Mouse (Mus musculus) midbrain, embryonic 13.5 days (tissue): ENCODE data around the gene Phgr1. TPM values are rescaled to one million over a fixed set of nuclear protein-coding genes. Genes with fewer than 3 reads are reported as not detected.

Experiments
- ATAC-seq: fragments of 200-750 bp; cut with Nextera tagmentation; 2 replicates; pipeline ENCODE4 v1.8.0; 2017; ENCODE audit warnings: mild to moderate bottlenecking, moderate TSS enrichment, moderate library complexity
- H3K27ac ChIP-seq: fragments of 300-500 bp; sonication (generic); 2 replicates; pipeline ENCODE4 v1.5.1; 2015; ENCODE audit warnings: inconsistent platforms, mild to moderate bottlenecking, moderate library complexity
- H3K27me3 ChIP-seq: fragments of 300-500 bp; sonication (generic); 2 replicates; pipeline ENCODE4 v1.6.1; 2015; ENCODE audit warnings: mild to moderate bottlenecking, inconsistent platforms
- H3K36me3 ChIP-seq: fragments of 300-500 bp; sonication (generic); 2 replicates; pipeline ENCODE4 v1.6.1; 2015; ENCODE audit warnings: mild to moderate bottlenecking, inconsistent platforms
- H3K4me1 ChIP-seq: fragments of 300-500 bp; sonication (generic); replicated peaks from 2 replicates; pipeline ENCODE4 v1.6.1; 2015; ENCODE audit warnings: inconsistent platforms
- H3K4me2 ChIP-seq: fragments of 300-500 bp; sonication (generic); replicated peaks from 2 replicates; pipeline ENCODE4 v1.6.1; 2015; ENCODE audit warnings: moderate library complexity, mild to moderate bottlenecking, inconsistent platforms
- H3K4me3 ChIP-seq: fragments of 300-500 bp; sonication (generic); replicated peaks from 2 replicates; pipeline ENCODE4 v1.5.1; 2015; ENCODE audit warnings: mild to moderate bottlenecking, inconsistent platforms
- H3K9ac ChIP-seq: fragments of 300-500 bp; sonication (generic); replicated peaks from 2 replicates; pipeline ENCODE4 v1.6.1; 2015; ENCODE audit warnings: mild to moderate bottlenecking, inconsistent platforms
- H3K9me3 ChIP-seq: fragments of 300-500 bp; sonication (generic); 2 replicates; pipeline ENCODE4 v1.6.1; 2016; ENCODE audit warnings: mild to moderate bottlenecking, inconsistent platforms
- WGBS: fragments of 180-500 bp; shearing (Covaris S2); methylation state at CpG from one replicate; pipeline ENCODE4 v1.1.7; 2015; 5-methylcytosine and 5-hydroxymethylcytosine counted together
- polyA plus RNA-seq: library from polyadenylated mRNA; unstranded; fragments of >200 nt; fragmentation: Nextera tagmentation; extraction: Ambion mirVana; gene quantifications from 2 replicates; pipeline ENCODE4 v1.2.1, GENCODE M21; 2015

The Phgr1 gene
- polyA plus RNA-seq, 1 experiment from 2014 or later: not detected

DNA sequence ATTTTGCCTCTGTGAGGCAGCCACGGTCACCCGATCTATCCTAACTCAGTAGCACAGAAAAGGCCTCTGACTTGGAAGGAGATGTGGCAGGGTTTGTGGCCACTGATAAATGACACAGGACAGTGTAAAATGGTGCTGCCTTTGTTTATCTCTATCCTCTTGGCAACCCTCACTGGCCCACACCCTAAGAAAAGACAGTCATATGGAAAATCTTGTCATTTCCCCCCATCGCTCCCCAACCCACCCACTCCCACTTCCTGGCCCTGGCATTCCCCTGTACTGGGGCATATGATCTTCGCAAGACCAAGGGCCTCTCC is 19.8 kb upstream of the Phgr1 start:
- 90% methylated on average over 4 of the region's 4 CpGs for WGBS
- H3K9me3 ChIP-seq: no peaks in the 10 kb centered on the region
- no peaks in the 10 kb centered on the region for H3K36me3 ChIP-seq
- H3K4me3 ChIP-seq: no peak overlapping the region
- no peak overlapping the region for H3K27ac ChIP-seq
- ATAC-seq: no peak
- H3K4me1 ChIP-seq: peaks cover 38% of the 10 kb centered on the region
- no peaks in the 10 kb centered on the region for H3K27me3 ChIP-seq
- H3K4me2 ChIP-seq: no peak overlapping the region
- H3K9ac ChIP-seq: peak overlapping the region; percentile 32; the same call in 1 of the 2 replicates

DNA sequence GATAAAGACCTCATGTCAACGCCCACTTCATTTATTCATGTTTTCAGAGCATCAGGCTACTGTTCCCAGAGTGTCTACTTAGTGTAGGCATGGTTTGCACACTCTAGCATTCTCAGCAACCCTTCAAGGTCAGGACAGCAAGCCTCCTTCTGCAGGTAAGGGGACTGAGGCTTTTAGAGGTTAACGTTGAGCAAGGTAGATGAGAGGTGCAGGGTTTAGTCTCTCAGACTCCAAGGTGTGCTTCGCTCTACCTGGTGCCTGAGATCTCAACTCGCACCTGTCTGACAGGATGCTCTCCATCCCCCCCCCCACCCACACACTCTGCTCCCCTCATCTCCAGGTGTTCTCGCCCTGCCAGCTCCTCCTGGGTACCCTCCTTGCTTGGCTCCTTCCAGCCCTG is 18.4 kb upstream of the Phgr1 start:
- ATAC-seq: no peak
- no peaks in the 10 kb centered on the region for H3K9me3 ChIP-seq
- H3K4me2 ChIP-seq: no peak overlapping the region
- peaks cover 24% of the 10 kb centered on the region for H3K4me1 ChIP-seq
- peaks cover 6% of the 10 kb centered on the region; the same call in 1 of the 2 replicates for H3K27me3 ChIP-seq
- no peak overlapping the region for H3K9ac ChIP-seq
- H3K36me3 ChIP-seq: no peaks in the 10 kb centered on the region
- no peak overlapping the region for H3K4me3 ChIP-seq
- no peak overlapping the region for H3K27ac ChIP-seq
- WGBS: 90% methylated on average over 5 of the region's 5 CpGs

GRCm38 (mm10) chr2:118755407-118755806 is 17.2 kb upstream of the Phgr1 start:
- no peak overlapping the region for H3K4me3 ChIP-seq
- H3K9me3 ChIP-seq: no peaks in the 10 kb centered on the region
- H3K4me1 ChIP-seq: peaks cover 21% of the 10 kb centered on the region
- H3K9ac ChIP-seq: no peak overlapping the region
- no peaks in the 10 kb centered on the region for H3K36me3 ChIP-seq
- no peak overlapping the region for H3K27ac ChIP-seq
- ATAC-seq: no peak
- WGBS: 82% methylated on average over 6 of the region's 6 CpGs
- H3K27me3 ChIP-seq: peaks cover 11% of the 10 kb centered on the region; the same call in 1 of the 2 replicates
- no peak overlapping the region for H3K4me2 ChIP-seq

GRCm38 (mm10) chr2:118756103-118756502 is 16.5 kb upstream of the Phgr1 start:
- 82% methylated on average over 4 of the region's 4 CpGs for WGBS
- no peak for ATAC-seq
- no peak overlapping the region for H3K4me2 ChIP-seq

DNA sequence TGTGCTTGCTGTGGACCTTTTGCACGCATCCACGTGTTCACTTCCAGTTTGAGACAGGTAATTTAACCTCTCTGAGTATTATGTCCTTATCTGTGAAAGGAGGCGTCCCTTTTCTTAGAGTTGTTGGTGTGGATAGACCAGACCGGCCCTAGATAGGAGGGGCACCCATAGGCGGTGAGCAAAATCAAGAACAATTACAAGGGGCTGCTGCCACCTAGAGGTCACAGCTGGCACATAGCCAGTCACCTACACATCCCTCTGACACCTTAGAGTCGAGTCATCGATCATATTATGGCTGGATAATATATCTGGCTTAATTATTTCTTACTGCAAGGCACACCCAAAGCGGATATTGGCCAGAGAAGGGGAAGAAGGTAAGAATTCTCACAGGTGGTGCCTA is 12.7 kb upstream of the Phgr1 start:
- Histone ChIP-seq H3K4me2 (no peak overlapping the region), H3K27me3 (peaks cover 14% of the 10 kb centered on the region; the same call in 1 of the 2 replicates), H3K36me3 (no peaks in the 10 kb centered on the region), H3K9me3 (no peaks in the 10 kb centered on the region), H3K9ac (no peak overlapping the region), H3K27ac (no peak overlapping the region), H3K4me1 (peaks cover 49% of the 10 kb centered on the region), H3K4me3 (no peak overlapping the region)
- 10% methylated on average over 8 of the region's 8 CpGs for WGBS
- ATAC-seq: peak; percentile 46; the same call in 1 of the 2 replicates

More at GRCm38 (mm10) chr2:118756103-118756502, 16.5 kb upstream of the Phgr1 start:
- Histone ChIP-seq H3K9me3 (no peaks in the 10 kb centered on the region), H3K4me1 (peaks cover 26% of the 10 kb centered on the region), H3K27ac (no peak overlapping the region), H3K4me3 (no peak overlapping the region), H3K27me3 (peaks cover 14% of the 10 kb centered on the region; the same call in 1 of the 2 replicates), H3K36me3 (no peaks in the 10 kb centered on the region), H3K9ac (no peak overlapping the region)

GRCm38 (mm10) chr2:118760311-118761025 is 12.1 kb upstream of the Phgr1 start:
- peaks cover 49% of the 10 kb centered on the region for H3K4me1 ChIP-seq
- WGBS: 85% methylated on average over 11 of the region's 11 CpGs

DNA sequence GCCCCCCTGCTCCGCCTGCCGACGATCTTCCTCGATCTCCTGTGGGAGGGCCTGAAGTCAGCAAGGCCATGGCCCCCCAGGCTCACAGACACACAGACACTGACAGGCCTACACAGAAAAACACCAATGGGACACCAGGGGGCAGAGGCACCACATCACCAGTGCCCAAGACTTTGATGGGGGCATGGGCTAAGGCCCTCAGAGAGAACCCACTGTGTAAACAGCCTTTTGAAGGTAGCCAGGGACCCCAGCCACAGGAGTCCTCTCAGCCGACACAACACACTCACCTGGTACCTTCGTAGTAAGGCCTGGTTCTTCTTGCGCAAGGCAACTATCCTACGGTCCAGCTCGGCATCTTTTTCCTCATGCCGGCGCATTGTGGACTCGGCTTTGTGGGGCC is 11.2 kb upstream of the Phgr1 start:
- no peaks in the 10 kb centered on the region for H3K9me3 ChIP-seq
- H3K27me3 ChIP-seq: peaks cover 14% of the 10 kb centered on the region; the same call in 1 of the 2 replicates
- ATAC-seq: no peak
- H3K4me3 ChIP-seq: peak overlapping the region; percentile 17; the same call in 1 of the 2 replicates
- WGBS: 83% methylated on average over 12 of the region's 12 CpGs
- no peaks in the 10 kb centered on the region for H3K36me3 ChIP-seq
- H3K4me2 ChIP-seq: peak overlapping the region; percentile 48
- peaks cover 49% of the 10 kb centered on the region for H3K4me1 ChIP-seq
- peak overlapping the region; percentile 65 for H3K9ac ChIP-seq
- peak overlapping the region; percentile 97 for H3K27ac ChIP-seq

More at GRCm38 (mm10) chr2:118760311-118761025, 12.1 kb upstream of the Phgr1 start:
- Histone ChIP-seq H3K36me3 (no peaks in the 10 kb centered on the region), H3K4me2 (no peak overlapping the region), H3K9me3 (no peaks in the 10 kb centered on the region), H3K9ac (peak overlapping the region; percentile 42; the same call in 1 of the 2 replicates), H3K4me3 (no peak overlapping the region), H3K27ac (0 out of 2 replicates have a peak overlapping the region, but pooled peaks have one; percentile 97), H3K27me3 (peaks cover 14% of the 10 kb centered on the region; the same call in 1 of the 2 replicates)
- ATAC-seq: no peak

DNA sequence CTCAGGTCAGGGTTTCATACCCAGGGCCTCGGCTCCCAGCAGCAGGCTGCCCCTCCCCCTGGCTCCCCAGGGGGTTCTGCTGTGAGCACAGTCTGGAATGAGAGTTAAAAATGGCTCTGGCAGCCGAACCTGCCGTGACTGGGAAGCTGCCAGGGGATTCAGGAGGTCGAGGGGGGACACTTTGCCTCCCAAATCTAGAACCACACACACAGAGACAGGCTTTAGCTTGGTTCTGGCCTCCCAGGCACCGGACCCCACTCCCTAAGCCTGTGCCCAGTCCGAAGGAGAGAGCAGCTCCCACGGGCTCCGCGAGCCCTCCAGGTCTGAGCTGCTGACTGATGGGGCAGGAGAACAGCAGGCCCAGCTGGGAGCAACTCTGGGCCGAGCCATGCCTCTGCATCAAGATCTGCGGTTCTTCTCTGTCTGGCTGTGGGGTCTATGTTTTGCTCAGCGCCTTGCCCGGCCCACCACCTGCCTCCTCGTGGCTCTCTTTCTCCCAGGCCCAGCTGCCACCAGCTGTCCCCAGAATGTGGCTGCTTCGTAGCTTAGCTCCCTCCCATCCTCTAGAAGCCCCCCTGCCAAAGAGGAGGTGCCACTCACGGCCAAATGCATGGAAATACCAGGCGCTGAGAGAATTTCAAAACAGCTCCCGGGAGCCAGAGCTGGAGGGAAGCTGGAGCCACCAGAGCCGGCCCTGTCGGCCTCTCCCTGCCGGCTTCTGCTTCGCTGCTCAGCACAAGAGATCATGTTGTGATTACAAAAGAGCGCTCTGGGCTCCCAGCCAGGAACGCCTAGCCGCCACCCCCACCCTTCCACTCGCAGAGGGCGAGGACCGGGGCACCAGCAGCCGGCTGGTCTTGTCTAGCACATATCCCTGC is 10.4 kb upstream of the Phgr1 start, which contains the start of gene Ccdc9b:
TSS of gene Ccdc9b (minus strand) at position 756 of the 878 bp plus-strand sequence.
- Histone ChIP-seq H3K9ac (peak within 1 kb of the TSS; percentile 65), H3K36me3 (no peaks in the 10 kb centered on the region), H3K27me3 (peaks cover 14% of the 10 kb centered on the region; the same call in 1 of the 2 replicates), H3K9me3 (no peaks in the 10 kb centered on the region), H3K4me2 (peak within 1 kb of the TSS; percentile 48), H3K4me3 (peak within 1 kb of the TSS; percentile 17), H3K27ac (peak within 1 kb of the TSS; percentile 97), H3K4me1 (peaks cover 49% of the 10 kb centered on the region)
- WGBS: 5% methylated on average over 29 of the region's 29 CpGs
- peak; percentile 83 for ATAC-seq

DNA sequence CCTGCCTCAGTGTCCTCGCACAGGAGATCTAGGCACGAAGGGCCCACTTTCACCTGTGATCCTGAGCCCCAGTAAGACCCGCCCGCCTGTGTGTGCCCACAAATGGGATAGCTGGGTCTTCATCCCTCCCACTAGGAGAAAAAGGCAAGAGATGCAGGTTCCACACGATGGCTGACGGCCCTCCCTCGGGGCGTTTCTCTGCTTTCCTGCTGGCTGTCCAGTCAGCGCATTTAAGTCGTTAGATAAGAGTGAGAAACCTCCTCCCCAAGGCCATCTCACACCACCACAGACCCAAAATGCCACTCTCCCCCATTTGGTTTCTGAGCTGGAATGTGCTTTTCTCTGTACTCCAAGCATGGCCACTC is 9.8 kb upstream of the Phgr1 start:
- Histone ChIP-seq H3K27ac (peak overlapping the region; percentile 97), H3K4me3 (peak overlapping the region; percentile 17), H3K27me3 (peaks cover 14% of the 10 kb centered on the region; the same call in 1 of the 2 replicates), H3K9ac (peak overlapping the region; percentile 65), H3K36me3 (no peaks in the 10 kb centered on the region), H3K4me2 (peak overlapping the region; percentile 48), H3K4me1 (peaks cover 49% of the 10 kb centered on the region), H3K9me3 (no peaks in the 10 kb centered on the region)
- 5% methylated on average over 10 of the region's 10 CpGs for WGBS
- no peak for ATAC-seq

DNA sequence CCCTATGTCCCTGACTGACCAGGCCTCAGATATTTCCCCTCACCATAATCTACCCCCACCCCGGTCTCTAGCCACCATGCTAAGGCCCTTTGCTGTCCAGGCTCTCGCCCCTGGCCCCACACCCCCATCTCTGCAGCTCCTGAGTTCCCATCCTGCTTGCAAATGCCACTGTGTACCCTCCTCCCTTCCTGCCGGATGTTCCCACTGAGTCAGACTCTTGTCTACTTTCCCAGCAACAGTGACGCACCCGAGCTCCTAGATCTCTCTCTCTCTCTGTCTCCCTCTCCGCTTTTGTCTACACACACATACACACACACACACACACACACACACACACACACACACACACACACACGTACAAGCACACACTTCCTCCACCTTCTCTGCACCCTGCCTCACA is 9.1 kb upstream of the Phgr1 start:
- whole genome bisulfite sequencing: 62% methylated on average over 7 of the region's 7 CpGs
- H3K4me1 ChIP-seq: peaks cover 49% of the 10 kb centered on the region

DNA sequence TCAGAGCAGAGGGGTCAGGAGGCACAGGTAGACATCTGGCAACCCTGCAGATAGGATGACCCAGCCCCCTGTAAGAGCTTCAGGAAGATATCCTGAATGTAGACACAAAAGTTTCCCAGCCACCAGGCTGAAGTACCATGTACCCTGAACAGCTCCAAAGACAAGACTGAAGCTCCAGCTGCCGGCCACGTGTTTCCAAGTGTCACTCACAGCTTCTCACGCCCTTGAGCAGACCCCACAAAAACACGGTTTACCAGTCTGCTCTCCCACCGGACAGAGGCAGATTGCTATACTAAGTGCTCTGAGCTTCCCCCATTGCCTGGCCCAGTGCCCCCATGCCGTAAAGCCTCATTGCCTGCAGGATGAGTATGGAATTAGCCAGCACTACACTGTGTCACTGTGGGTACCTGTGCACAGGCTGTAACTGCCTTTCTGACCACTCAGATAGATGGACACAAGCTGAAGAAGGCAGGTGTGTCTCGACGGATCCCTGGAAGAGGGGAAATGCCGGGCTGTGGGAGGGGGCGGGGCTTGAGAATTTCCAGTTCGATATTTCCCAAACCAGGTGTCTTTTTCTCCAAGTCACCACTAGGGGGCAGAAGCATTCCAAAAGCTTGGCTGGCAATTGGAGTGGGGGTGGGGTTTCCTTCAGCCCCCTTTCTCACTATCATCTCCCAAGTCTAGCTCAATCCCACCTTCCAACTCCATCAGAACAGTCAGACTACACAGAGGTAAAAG is 8.3 kb upstream of the Phgr1 start:
- no peak overlapping the region for H3K4me3 ChIP-seq
- 29% methylated on average over 11 of the region's 11 CpGs for WGBS
- H3K27ac ChIP-seq: no peak overlapping the region
- H3K36me3 ChIP-seq: no peaks in the 10 kb centered on the region
- H3K9ac ChIP-seq: no peak overlapping the region
- no peak overlapping the region for H3K4me2 ChIP-seq
- H3K27me3 ChIP-seq: peaks cover 7% of the 10 kb centered on the region; the same call in 1 of the 2 replicates
- no peaks in the 10 kb centered on the region for H3K9me3 ChIP-seq
- no peak for ATAC-seq
- peaks cover 49% of the 10 kb centered on the region for H3K4me1 ChIP-seq

More for the DNA sequence above, 9.1 kb upstream of the Phgr1 start:
- Histone ChIP-seq H3K9me3 (no peaks in the 10 kb centered on the region), H3K4me2 (no peak overlapping the region), H3K36me3 (no peaks in the 10 kb centered on the region), H3K9ac (no peak overlapping the region), H3K4me3 (no peak overlapping the region), H3K27ac (peak overlapping the region; percentile 97; the same call in 1 of the 2 replicates), H3K27me3 (peaks cover 14% of the 10 kb centered on the region; the same call in 1 of the 2 replicates)
- ATAC-seq: no peak
